Comparison of ENCODE assay signal across 9 mouse cellular contexts in the genomic region with DNA sequence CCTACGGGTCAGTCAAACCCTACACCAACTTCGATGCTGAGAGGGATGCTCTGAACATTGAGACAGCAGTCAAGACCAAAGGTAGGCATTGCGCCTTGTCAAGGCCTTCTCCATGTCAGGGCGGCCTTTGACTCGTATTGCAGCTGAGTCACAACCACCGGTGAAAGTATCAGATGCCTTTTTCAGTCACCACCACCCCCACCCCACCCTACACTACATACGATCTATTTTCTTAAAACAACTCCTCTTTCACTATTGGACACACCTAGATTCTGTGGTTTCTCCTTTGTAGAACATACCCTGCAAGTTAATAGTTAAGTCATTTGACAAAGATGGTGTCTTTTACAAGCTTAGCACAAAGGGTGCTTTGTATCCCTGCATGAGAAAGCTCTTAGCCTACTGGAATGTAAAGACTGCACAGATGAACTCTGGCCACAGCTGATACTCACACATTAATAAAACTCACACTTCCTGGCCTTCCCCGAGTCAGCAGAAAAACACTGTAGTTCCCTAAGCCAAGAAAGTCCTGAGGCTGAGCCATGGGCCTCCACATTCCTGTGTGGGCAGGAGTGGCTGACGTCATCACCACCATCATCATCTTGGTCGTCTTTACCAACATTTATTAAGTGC. TPM values are rescaled to one million over a fixed set of nuclear protein-coding genes. Genes with fewer than 3 reads are reported as not detected.
DNase-seq lines count a peak whose midpoint lies in the region; ATAC-seq and TF ChIP-seq lines count a peak whose summit lies in the region.
"Had no signal": no experiment of that assay in that cellular context is flagged by ENCODE, and none has a peak within 500 bp of the region (broad histone marks: within the 10 kb centered on the region; RNA-seq: fewer than 3 reads in every experiment).

No protein-coding gene starts in this region.

- CTCF ChIA-PET in Patski (lab: Charles Lee): interaction anchor here (1.0 to 1.5 kb wide), 2 partner anchors 8 to 13 kb away, joined by 3 to 4 read pairs; no protein-coding TSS in a partner anchor

- no peak overlapping the region for H3K9ac ChIP-seq in hindbrain, embryonic 11.5 days (ENCODE audit: low read depth, low read length)
- H3K9ac ChIP-seq in hindbrain, postnatal 0 days (replicated peaks; ENCODE audit: low read length): no peak overlapping the region
- 0 out of 2 replicates have a peak overlapping the region, but pooled peaks have one; percentile 6 for H3K9ac ChIP-seq in embryonic facial prominence, embryonic 14.5 days (ENCODE audit: low read depth, low read length)
- no peak overlapping the region for H3K9ac ChIP-seq in limb, embryonic 14.5 days (ENCODE audit: low read depth, low read length, severe bottlenecking)

- no peaks in the 10 kb centered on the region; the same call in 1 of the 2 replicates for H3K4me1 ChIP-seq in hindbrain, embryonic 11.5 days (replicated peaks; ENCODE audit: control insufficient read depth, insufficient read depth, low read length)
- peaks cover 11% of the 10 kb centered on the region; the same call in 1 of the 2 replicates for H3K4me1 ChIP-seq in hindbrain, postnatal 0 days (ENCODE audit: insufficient read depth, low read length)
- peaks cover 75% of the 10 kb centered on the region for H3K4me1 ChIP-seq in embryonic facial prominence, embryonic 14.5 days (ENCODE audit: control insufficient read depth, insufficient read depth, low read length)
- peaks cover 56% of the 10 kb centered on the region for H3K4me1 ChIP-seq in limb, embryonic 14.5 days (ENCODE audit: control insufficient read depth, insufficient read depth, low read length)

- no peak overlapping the region for H3K4me2 ChIP-seq in hindbrain, embryonic 11.5 days (replicated peaks; ENCODE audit: low read depth, low read length)
- H3K4me2 ChIP-seq in hindbrain, postnatal 0 days (ENCODE audit: low read depth, low read length): no peak overlapping the region
- no peak overlapping the region for H3K4me2 ChIP-seq in embryonic facial prominence, embryonic 14.5 days (ENCODE audit: low read depth, low read length)
- H3K4me2 ChIP-seq in limb, embryonic 14.5 days (replicated peaks; ENCODE audit: low read depth, low read length, severe bottlenecking): no peak overlapping the region

- no peak overlapping the region for H3K27ac ChIP-seq in hindbrain, embryonic 11.5 days (ENCODE audit: low read depth, low read length)
- H3K27ac ChIP-seq in hindbrain, postnatal 0 days: no peak overlapping the region
- peak overlapping the region; percentile 78 for H3K27ac ChIP-seq in embryonic facial prominence, embryonic 14.5 days (replicated peaks; ENCODE audit: low read depth, low read length)
- H3K27ac ChIP-seq in limb, embryonic 14.5 days (replicated peaks; ENCODE audit: low read depth, low read length): peak overlapping the region; percentile 58; the same call in 1 of the 2 replicates

- H3K9me3 ChIP-seq in hindbrain, embryonic 11.5 days (ENCODE audit: control insufficient read depth, low read length): no peaks in the 10 kb centered on the region
- no peaks in the 10 kb centered on the region for H3K9me3 ChIP-seq in hindbrain, postnatal 0 days (ENCODE audit: low read length)
- H3K9me3 ChIP-seq in embryonic facial prominence, embryonic 14.5 days (ENCODE audit: control insufficient read depth, low read length): no peaks in the 10 kb centered on the region
- no peaks in the 10 kb centered on the region for H3K9me3 ChIP-seq in limb, embryonic 14.5 days (ENCODE audit: control insufficient read depth, low read length)

- peak; percentile 18 for DNase-seq in hindbrain, embryonic 11.5 days (ENCODE audit: low spot score)
- DNase-seq in hindbrain, postnatal 0 days (ENCODE audit: low spot score): no peak
- peak; percentile 72 for DNase-seq in Patski (ENCODE audit: low read depth, low spot score)
- DNase-seq in embryonic facial prominence, embryonic 14.5 days (ENCODE audit: low spot score): peak; percentile 82
- DNase-seq in limb, embryonic 14.5 days (ENCODE audit: low spot score): peak; percentile 51
- no peak for DNase-seq in layer of hippocampus, adult 18-20 months (ENCODE audit: low spot score in 2 of 2)
- DNase-seq in thymus, postnatal 0 days (ENCODE audit: low spot score): no peak
- no peak for DNase-seq in layer of hippocampus, postnatal 36 days
- DNase-seq: heart, adult 18-20 months had no signal

- no peak overlapping the region for H3K4me3 ChIP-seq in hindbrain, embryonic 11.5 days (ENCODE audit: low read depth, low read length)
- H3K4me3 ChIP-seq in hindbrain, postnatal 0 days (ENCODE audit: low read length): no peak overlapping the region
- no peak overlapping the region for H3K4me3 ChIP-seq in embryonic facial prominence, embryonic 14.5 days (ENCODE audit: low read depth, low read length)
- no peak overlapping the region for H3K4me3 ChIP-seq in limb, embryonic 14.5 days (replicated peaks; ENCODE audit: low read length)

- no peak for TF ChIP-seq POLR2A in limb, embryonic 14.5 days (IDR thresholded peaks at IDR 0.05; ENCODE audit: borderline replicate concordance, extremely low read depth, insufficient read depth, insufficient read length)

- in situ Hi-C loops in Patski (cut with MboI; ENCODE audit: low pct_unique_long_range_greater_than_20kb): no loop called here

- no peak for ATAC-seq in hindbrain, embryonic 11.5 days (ENCODE audit: low FRiP score)
- no peak for ATAC-seq in hindbrain, postnatal 0 days
- ATAC-seq in Patski: peak; percentile 65
- ATAC-seq in embryonic facial prominence, embryonic 14.5 days (ENCODE audit: low read depth): peak; percentile 28
- peak; percentile 39; the same call in 1 of the 2 replicates for ATAC-seq in limb, embryonic 14.5 days (ENCODE audit: low FRiP score, low read depth)

- POLR2A ChIA-PET in Patski (lab: Charles Lee): interaction anchor here (0.6 to 1.6 kb wide), 2 partner anchors 27 to 37 kb away, joined by 3 to 5 read pairs; no protein-coding TSS in a partner anchor

- no peak for TF ChIP-seq CTCF in hindbrain, postnatal 0 days (IDR thresholded peaks at IDR 0.05; ENCODE audit: low read depth)
- no peak for TF ChIP-seq CTCF in Patski (IDR thresholded peaks at IDR 0.05)

- WGBS in hindbrain, embryonic 11.5 days: 68% methylated on average over 10 of the region's 10 CpGs
- WGBS in hindbrain, postnatal 0 days: 64% methylated on average over 10 of the region's 10 CpGs
- WGBS in embryonic facial prominence, embryonic 14.5 days: 43% methylated on average over 10 of the region's 10 CpGs
- WGBS in limb, embryonic 14.5 days: 54% methylated on average over 10 of the region's 10 CpGs

- no peaks in the 10 kb centered on the region for H3K27me3 ChIP-seq in hindbrain, embryonic 11.5 days (ENCODE audit: control insufficient read depth, insufficient read depth, low read length)
- H3K27me3 ChIP-seq in hindbrain, postnatal 0 days (ENCODE audit: insufficient read depth, low read length): no peaks in the 10 kb centered on the region
- H3K27me3 ChIP-seq in Patski: no peaks in the 10 kb centered on the region
- no peaks in the 10 kb centered on the region for H3K27me3 ChIP-seq in embryonic facial prominence, embryonic 14.5 days (replicated peaks; ENCODE audit: control insufficient read depth, insufficient read depth, low read length)
- no peaks in the 10 kb centered on the region for H3K27me3 ChIP-seq in limb, embryonic 14.5 days (ENCODE audit: control insufficient read depth, insufficient read depth, low read length)

- no peaks in the 10 kb centered on the region for H3K36me3 ChIP-seq in hindbrain, embryonic 11.5 days (ENCODE audit: control insufficient read depth, insufficient read depth, low read length)
- H3K36me3 ChIP-seq in hindbrain, postnatal 0 days (ENCODE audit: insufficient read depth, low read length): no peaks in the 10 kb centered on the region
- peaks cover 61% of the 10 kb centered on the region for H3K36me3 ChIP-seq in embryonic facial prominence, embryonic 14.5 days (ENCODE audit: control insufficient read depth, insufficient read depth, low read length)
- H3K36me3 ChIP-seq in limb, embryonic 14.5 days (ENCODE audit: control insufficient read depth, insufficient read depth, low read length): peaks cover 47% of the 10 kb centered on the region

RNA-seq across cellular contexts. Expression of a gene that starts 14.0 kb away (rescaled TPM):
- polyA plus RNA-seq in hindbrain, embryonic 11.5 days (2014; fragmentation: Nextera tagmentation; extraction: Ambion mirVana): 243 and 282 TPM in 2 replicates
- 69.6 and 73.4 TPM in 2 replicates for total RNA-seq in hindbrain, postnatal 0 days (2014; rRNA removed)
- 107 and 108 TPM in 2 replicates for polyA plus RNA-seq in hindbrain, postnatal 0 days (2015; fragmentation: Nextera tagmentation; extraction: Ambion mirVana)
- polyA plus RNA-seq in Patski (2021): 829 TPM
- polyA plus RNA-seq in embryonic facial prominence, embryonic 14.5 days (2014; fragmentation: Nextera tagmentation; extraction: Ambion mirVana): 1,306 and 1,330 TPM in 2 replicates
- polyA plus RNA-seq in limb, embryonic 14.5 days (2012; rRNA removed): 610 and 760 TPM in 2 replicates
- 1,278 and 1,417 TPM in 2 replicates for polyA plus RNA-seq in limb, embryonic 14.5 days (2014; fragmentation: Nextera tagmentation; extraction: Ambion mirVana)
- 1 to 10 TPM; 8.7 to 9.2 TPM for total RNA-seq in layer of hippocampus, adult 18-20 months (2021)
- 713 and 718 TPM in 2 replicates for polyA plus RNA-seq in thymus, postnatal 0 days (2015; fragmentation: Nextera tagmentation; extraction: Ambion mirVana)
- total RNA-seq in layer of hippocampus, postnatal 36 days (2021): 10 to 100 TPM in 1 of 2 experiments, 1 to 10 TPM in 1; 6.1 to 10.9 TPM

Comparison
In these comparisons a context has a peak if more than half of its experiments do, and no peak if none do; other contexts are left out.
1. DNase-seq: peak in hindbrain, embryonic 11.5 days (single experiment), Patski (single experiment), embryonic facial prominence, embryonic 14.5 days (single experiment) and limb, embryonic 14.5 days (single experiment); none in hindbrain, postnatal 0 days (single experiment), layer of hippocampus, adult 18-20 months (0 of 2), thymus, postnatal 0 days (single experiment) and layer of hippocampus, postnatal 36 days (0 of 2).
2. ATAC-seq: peak in Patski (single experiment), embryonic facial prominence, embryonic 14.5 days (single experiment) and limb, embryonic 14.5 days (single experiment); none in hindbrain, embryonic 11.5 days (single experiment) and hindbrain, postnatal 0 days (single experiment).
3. H3K27ac ChIP-seq: peak in embryonic facial prominence, embryonic 14.5 days (single experiment) and limb, embryonic 14.5 days (single experiment); none in hindbrain, embryonic 11.5 days (single experiment) and hindbrain, postnatal 0 days (single experiment).